Mouse (Mus musculus) CH12.LX (cell line): Measurements from ENCODE around the gene Nf1.

Experiments
- BHLHE40 ChIP-seq: IDR thresholded peaks from 2 replicates; pipeline ENCODE4 v1.6.1; 2011; ENCODE audit warnings: mild to moderate bottlenecking, low read depth, low read length, improper control_type of control experiment
- CHD1 ChIP-seq: IDR thresholded peaks from 2 replicates; pipeline ENCODE4 v1.6.1; 2012; ENCODE audit warnings: low read depth, low read length, improper control_type of control experiment, inconsistent platforms
- CTCF ChIP-seq, 2 experiments: IDR thresholded peaks in 1 of 2; conservative IDR thresholded peaks in 1 of 2; 2 replicates each; pipeline ENCODE4 v1.5.1; 2011 to 2012; ENCODE audit warnings: low read depth in 2 of 2, low read length in 2 of 2, improper control_type of control experiment in 1 of 2, inconsistent platforms in 1 of 2, mild to moderate bottlenecking in 1 of 2, moderate library complexity in 1 of 2
- E2F4 ChIP-seq: IDR thresholded peaks from 2 replicates; pipeline ENCODE4 v1.6.1; 2011; ENCODE audit warnings: low read depth, low read length, improper control_type of control experiment; ENCODE audit not compliant: insufficient replicate concordance
- EP300 ChIP-seq: IDR thresholded peaks from 2 replicates; pipeline ENCODE4 v1.6.1; 2011; ENCODE audit warnings: low read length, improper control_type of control experiment
- JUND ChIP-seq: conservative IDR thresholded peaks from 2 replicates; pipeline ENCODE4 v1.6.1; 2011; ENCODE audit warnings: low read depth, low read length, improper control_type of control experiment
- MAFK ChIP-seq: IDR thresholded peaks from 2 replicates; pipeline ENCODE4 v1.6.1; 2011; ENCODE audit warnings: low read length, improper control_type of control experiment; ENCODE audit not compliant: insufficient replicate concordance
- MAZ ChIP-seq: IDR thresholded peaks from 2 replicates; pipeline ENCODE4 v1.6.1; 2012; ENCODE audit warnings: low read depth, mild to moderate bottlenecking, inconsistent platforms, low read length, improper control_type of control experiment, moderate library complexity
- POLR2A ChIP-seq: IDR thresholded peaks from 2 replicates; pipeline ENCODE4 v1.6.1; 2011; ENCODE audit warnings: low read depth, mild to moderate bottlenecking, improper control_type of control experiment, low read length

DNA sequence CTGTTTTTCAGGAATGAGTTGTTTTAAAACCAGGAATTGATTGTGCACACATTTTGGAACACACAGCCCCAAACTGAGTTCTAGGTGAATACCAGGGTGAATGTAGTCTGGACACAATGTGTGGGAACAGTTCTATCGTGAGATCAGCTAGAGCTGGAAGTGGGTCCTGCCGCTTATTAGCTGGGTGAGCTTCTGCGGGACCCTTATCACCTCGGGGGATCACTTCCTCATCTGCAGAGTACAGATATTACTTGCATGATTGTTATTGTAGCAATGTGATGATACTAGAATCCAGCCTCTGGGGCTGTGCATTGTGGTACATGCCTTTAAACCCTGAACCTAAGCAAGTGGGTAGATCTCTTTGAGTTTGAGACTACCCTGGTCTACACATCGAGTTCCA lies 29.0 kb upstream of the Nf1 start:
- TF ChIP-seq CHD1: no peak
- TF ChIP-seq JUND: no peak; the same call in 1 of the 2 replicates
- peak; percentile 57 for TF ChIP-seq EP300
- TF ChIP-seq MAZ: no peak
- no peak for TF ChIP-seq POLR2A
- TF ChIP-seq CTCF (conservative IDR thresholded peaks at IDR 0.05 in 1 of 2, IDR thresholded peaks at IDR 0.05 in 1 of 2; ENCODE audit: low read depth in 2 of 2, low read length in 2 of 2): no peak
- no peak for TF ChIP-seq BHLHE40
- no peak for TF ChIP-seq E2F4
- no peak for TF ChIP-seq MAFK
